Mouse (Mus musculus): Measurements from ENCODE around the gene Map4k4.

Gene Map4k4

GRCm38 (mm10) chr1:39963821-39964220 lies 63.1 kb downstream of the Map4k4 start:
- no peak for DNase-seq (ENCODE audit: low spot score)

DNA sequence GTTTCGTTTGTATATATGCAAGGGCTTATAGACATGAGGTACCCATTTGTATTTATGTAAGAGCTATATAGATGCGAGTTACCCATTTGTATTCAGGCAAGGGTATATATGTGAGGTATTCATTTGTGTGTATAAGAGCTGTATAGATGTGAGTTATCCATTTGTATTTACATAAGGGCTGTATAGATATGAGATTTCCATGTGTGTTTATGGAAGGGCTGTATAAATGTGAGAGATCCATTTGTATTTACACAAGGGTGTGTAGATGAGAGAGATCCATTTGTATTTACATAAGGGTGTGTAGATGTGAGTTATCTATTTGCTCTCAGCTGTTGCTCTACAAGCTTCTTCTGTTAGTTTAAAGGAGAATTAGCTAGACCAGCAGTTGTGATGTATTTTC lies 63.7 kb downstream of the Map4k4 start:
- DNase-seq (ENCODE audit: low spot score): no peak

GRCm38 (mm10) chr1:39965461-39965860 lies 64.7 kb downstream of the Map4k4 start:
- no peak for DNase-seq (ENCODE audit: low spot score)

DNA sequence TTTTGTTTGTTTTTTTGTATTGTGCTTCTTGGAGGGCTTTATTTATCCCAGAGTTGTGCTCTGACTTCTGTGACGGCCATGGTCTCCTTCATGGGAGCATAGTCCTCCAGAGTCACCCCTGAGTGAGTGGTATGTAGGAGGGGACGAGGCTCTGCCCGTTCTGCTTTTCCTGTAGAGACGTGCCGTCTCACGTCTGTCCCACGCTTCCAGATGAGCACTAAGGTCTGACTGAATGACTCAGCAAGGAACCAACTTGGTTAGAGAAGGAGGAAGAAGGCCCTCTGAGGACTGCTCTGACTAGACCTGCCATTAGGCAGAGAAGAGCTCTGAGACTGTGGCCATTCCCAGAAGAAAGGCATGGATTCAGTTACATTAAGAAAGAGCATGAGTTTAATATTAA lies 68.3 kb downstream of the Map4k4 start:
- no peak for DNase-seq (ENCODE audit: low spot score)

DNA sequence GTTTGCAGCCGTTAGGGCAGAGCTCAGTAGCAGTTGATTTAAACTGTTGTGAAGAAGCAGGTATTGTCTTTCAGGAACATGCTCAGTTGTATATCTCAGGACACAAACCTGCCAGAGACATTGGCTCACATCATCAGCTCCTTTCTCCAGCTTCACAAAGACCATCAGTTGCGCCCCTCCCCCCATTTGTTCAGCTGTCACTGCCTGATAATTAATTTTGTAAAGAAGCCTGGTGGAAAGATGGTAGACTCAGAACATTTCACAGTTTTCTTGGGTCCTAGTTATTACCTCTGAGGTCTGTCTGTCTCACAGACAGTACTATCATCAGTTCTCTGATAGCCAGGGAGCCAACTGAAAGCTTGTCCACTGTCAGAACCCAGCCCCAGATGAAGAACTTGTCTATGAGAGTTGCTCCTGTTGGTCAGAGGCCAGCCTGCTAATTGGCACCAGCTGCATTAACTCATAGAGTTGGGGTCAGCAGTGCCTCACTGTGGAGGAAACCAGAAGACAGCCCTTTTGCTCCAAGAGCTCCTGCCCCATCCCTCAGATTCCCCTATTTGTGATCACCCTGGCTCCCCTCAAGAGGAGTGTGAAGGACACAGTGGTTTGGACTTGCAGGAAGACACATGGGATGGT lies 69.2 kb downstream of the Map4k4 start:
- no peak for DNase-seq (ENCODE audit: low spot score)

- DNase-seq (ENCODE audit: low spot score): no peak
These were observed 71.7 kb downstream of the Map4k4 start for GRCm38 (mm10) chr1:39972411-39972810.

DNA sequence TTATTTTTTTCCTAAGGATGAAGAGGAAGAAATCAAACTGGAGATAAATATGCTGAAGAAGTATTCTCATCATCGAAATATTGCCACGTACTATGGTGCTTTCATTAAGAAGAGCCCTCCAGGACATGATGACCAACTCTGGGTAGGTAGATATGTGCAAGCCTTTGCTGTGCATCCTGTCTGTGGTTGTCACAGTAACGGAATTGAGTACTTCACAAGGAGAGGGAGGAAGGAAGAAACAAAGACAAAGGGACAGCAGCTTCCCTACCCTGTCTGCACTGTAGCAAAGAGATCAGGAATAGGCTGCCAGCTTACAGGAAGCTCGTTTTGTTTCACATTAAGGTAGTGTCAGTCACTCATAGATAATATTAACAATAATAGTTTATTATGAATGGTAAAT lies 73.2 kb downstream of the Map4k4 start:
- DNase-seq (ENCODE audit: low spot score): no peak

GRCm38 (mm10) chr1:39975005-39975404 lies 74.3 kb downstream of the Map4k4 start:
- no peak for DNase-seq (ENCODE audit: low spot score)

- no peak for DNase-seq (ENCODE audit: low spot score)
These were observed 75.4 kb downstream of the Map4k4 start for GRCm38 (mm10) chr1:39976107-39976506.

- no peak for DNase-seq (ENCODE audit: low spot score)
These were observed 76.4 kb downstream of the Map4k4 start for GRCm38 (mm10) chr1:39976847-39977744.

DNA sequence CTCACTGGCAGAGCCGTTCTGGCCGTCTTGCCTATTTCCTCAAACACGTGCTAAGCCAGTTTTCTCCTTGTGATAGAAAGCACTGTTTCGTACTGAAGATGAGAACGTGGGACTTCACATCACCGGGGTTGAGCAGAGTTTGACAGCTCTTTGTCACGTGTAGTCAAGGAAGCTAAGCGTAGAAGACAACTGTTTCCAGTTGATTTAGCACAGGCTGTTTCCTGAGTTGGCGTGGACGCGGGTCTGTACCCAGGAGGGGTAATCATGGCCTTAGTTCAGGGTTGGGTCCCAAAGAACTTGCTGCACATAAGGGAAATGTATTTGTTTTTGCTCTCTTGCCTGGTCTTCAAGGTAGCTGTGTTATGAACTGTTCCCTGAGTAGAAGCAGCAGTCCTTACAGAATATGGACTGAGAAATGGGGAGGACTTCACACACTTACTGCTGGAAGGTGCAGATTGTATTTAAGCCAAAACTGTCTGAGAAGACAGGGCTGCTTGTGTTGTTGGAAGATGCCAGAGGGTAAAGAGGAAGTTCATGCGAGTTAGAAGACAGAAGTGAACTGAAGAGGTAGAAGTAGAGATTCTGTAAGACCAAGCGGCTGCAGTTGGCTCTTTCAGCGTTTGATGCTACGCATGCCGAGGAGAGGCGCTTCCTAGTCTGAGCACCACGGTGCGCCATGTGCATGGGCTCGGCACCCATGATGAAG lies 78.2 kb downstream of the Map4k4 start:
- no peak for DNase-seq (ENCODE audit: low spot score)

DNA sequence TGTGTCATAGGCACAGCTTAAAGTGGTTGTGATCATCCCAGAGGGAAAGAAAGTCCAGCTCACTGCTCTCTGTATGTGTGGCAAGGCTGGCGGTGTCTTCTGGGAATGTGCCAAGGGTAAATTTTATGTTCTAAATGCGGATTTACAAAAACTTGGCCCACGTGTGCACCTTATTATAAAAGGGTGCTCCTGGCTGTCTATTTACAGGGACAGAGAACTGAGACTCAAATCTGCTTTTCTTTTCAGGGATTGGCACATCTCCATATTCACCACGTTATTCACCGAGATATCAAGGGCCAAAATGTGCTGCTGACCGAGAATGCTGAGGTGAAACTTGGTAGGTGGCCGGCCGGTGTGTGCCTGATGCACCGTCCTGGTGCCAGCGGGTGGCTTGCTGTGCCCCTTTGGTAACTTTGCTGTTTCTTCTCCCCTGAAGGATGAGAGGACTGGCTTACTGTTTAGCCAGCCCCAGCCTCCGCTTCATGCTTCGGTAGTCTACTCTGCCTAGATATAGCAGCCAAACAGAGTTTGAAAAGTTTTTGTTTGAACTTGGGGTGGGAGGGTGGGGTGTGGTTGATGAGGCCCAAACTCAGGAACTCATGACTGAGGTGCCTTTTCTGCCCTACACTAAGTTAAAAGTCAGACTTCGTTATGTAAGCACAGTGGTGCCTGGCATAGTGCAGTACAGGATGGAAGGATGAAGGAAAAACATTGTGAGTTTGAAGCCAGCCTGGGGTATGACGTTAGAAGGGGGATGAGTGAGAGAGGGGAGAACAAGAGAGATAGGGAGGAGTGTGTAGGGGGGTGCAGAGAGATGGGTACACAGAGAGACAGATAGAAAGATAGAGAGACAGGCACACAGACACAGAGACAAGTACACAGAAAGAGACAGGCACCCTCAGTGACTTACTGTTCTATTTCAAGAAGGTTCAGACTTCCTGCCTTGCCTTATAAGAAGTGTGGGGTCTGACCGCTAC lies 79.9 kb downstream of the Map4k4 start:
- peak; percentile 39 for DNase-seq (ENCODE audit: low spot score)

GRCm38 (mm10) chr1:39981970-39982369 lies 81.3 kb downstream of the Map4k4 start:
- no peak for DNase-seq (ENCODE audit: low spot score)

GRCm38 (mm10) chr1:39982727-39983487 lies 82.2 kb downstream of the Map4k4 start:
- no peak for DNase-seq (ENCODE audit: low spot score)

- no peak for DNase-seq (ENCODE audit: low spot score)
These were observed 83.6 kb downstream of the Map4k4 start for GRCm38 (mm10) chr1:39984331-39984730.

DNA sequence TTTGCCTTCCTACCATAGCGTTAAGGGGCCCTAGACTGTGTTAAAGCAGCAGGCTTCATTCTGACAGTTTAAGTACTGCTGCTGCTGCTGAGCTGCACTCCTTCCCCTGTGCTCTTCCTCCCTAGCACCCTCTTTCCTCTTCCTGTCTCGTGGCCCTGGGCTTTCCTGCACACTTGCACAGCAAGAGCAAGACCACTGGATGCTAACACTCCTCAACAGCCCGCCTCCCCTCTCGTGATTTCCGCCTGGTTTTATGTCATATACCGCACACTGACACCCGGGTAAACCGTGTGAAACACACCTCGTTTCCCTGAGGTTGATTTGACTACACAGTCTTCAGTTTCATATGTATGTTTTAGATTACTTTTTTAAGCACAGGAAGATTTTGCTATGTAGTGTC lies 86.1 kb downstream of the Map4k4 start:
- DNase-seq (ENCODE audit: low spot score): peak; percentile 32

DNA sequence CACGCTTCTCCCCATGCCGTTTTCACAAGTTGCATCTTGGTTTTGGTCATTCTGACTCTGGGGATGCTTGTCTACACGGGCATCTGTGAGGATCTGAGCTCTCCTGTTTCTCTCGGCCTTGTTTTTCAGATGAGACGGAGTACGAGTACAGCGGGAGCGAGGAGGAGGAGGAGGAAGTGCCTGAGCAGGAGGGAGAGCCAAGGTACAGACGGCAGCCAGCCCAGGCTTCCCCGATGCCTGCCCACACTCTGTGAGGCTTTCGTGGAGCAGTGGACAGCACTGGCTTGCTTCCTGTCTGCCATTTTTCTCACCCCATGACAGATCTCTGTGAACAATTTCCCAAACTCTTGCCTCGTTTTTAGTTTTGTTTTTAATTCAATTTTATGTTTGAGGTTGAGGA lies 88.1 kb downstream of the Map4k4 start:
- DNase-seq (ENCODE audit: low spot score): no peak

- DNase-seq (ENCODE audit: low spot score): no peak
These were observed 89.3 kb downstream of the Map4k4 start for GRCm38 (mm10) chr1:39990041-39990440.

DNA sequence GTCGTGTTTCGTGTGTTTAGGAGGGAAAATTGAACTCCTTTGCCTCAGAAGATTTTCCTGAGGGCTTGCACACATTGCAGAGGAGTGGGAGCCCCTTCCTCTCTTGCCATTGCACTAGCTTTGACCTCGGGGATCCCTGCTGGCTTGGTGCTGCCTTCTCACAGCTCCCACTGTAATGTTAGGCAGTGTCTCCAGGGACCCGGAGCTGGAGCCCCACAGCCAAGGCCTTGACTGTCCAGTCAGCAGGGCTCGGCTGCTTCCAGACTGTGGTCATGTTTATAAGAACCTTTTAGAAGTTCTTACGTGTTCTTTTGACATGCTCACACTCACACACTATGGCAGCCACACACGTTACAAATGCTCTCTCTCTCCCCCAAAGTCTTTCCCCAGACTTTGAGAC lies 93.2 kb downstream of the Map4k4 start:
- DNase-seq (ENCODE audit: low spot score): no peak

DNA sequence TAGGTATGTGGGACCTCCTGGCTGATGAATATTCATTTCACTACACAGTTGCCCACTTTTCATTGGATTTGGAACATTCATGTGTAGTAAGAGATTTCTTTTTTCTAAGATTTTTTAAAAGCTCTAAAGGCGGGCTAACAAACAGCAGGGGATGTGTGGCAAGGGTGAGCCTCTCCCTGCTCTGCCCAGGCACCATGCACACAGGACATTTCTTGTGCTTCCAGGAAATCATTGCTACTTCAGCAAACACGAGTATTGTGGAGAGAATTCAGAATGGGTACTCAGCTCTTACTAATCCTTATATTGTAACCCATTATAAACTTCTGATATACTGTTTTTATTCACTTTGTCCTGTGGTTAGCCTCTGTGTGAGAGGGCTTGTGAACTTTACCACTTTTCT lies 94.9 kb downstream of the Map4k4 start:
- DNase-seq (ENCODE audit: low spot score): no peak

DNA sequence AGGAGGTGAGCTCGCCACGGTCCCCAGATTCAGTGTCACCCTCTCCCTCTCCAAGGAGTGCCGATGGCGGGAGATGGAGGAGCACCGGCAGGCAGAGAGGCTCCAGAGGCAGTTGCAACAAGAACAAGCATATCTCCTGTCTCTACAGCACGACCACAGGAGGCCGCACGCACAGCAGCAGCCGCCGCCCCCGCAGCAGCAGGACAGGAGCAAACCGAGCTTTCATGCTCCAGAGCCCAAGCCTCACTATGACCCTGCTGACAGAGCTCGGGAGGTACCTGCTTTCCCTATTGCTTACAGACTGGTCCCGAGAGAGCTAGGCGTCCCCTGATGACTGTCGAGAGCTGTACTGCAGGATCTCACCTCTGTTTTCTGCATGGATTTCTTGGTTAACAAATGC lies 99.8 kb downstream of the Map4k4 start:
- DNase-seq (ENCODE audit: low spot score): no peak

Measured in T-cell, adult 2 months (primary cell).